Mouse (Mus musculus): Measurements from ENCODE around the gene Gja5. TPM values are rescaled to one million over a fixed set of nuclear protein-coding genes. Genes with fewer than 3 reads are reported as not detected.
"Not testable (repeated sequence)": the region's sequence is repeated elsewhere in the genome, so short reads cannot be mapped to it uniquely, and the experiment has no call there.

Gene Gja5
- polyA plus RNA-seq, 1 experiment from 2014 or later = 34.7 TPM

- peaks cover 9% of the 10 kb centered on the region for H3K36me3 ChIP-seq (ENCODE audit: control insufficient read depth, insufficient read depth, low read length)
- no peak overlapping the region for H3K9ac ChIP-seq (ENCODE audit: low read depth, low read length)
- H3K9me3 ChIP-seq (replicated peaks; ENCODE audit: control insufficient read depth, low read length) = no peaks in the 10 kb centered on the region
- no peak overlapping the region for H3K4me3 ChIP-seq (ENCODE audit: low read depth, low read length)
- no peak for ATAC-seq (replicated peaks; ENCODE audit: insufficient number of reproducible peaks, low FRiP score, low TSS enrichment)
- H3K27me3 ChIP-seq (ENCODE audit: control insufficient read depth, insufficient read depth, low read length) = no peaks in the 10 kb centered on the region
- peak overlapping the region; percentile 64; the same call in 1 of the 2 replicates for H3K27ac ChIP-seq (ENCODE audit: low read depth, low read length)
- WGBS (ENCODE audit: insufficient replicate concordance) = 52% methylated on average over 8 of the region's 8 CpGs
- H3K4me1 ChIP-seq (ENCODE audit: control insufficient read depth, insufficient read depth, low read length) = peaks cover 18% of the 10 kb centered on the region
- no peak overlapping the region for H3K4me2 ChIP-seq
These were observed 147.7 kb downstream of the Gja5 start for GRCm38 (mm10) chr3:97052069-97052799.

GRCm38 (mm10) chr3:97058704-97059103 lies 154.2 kb downstream of the Gja5 start:
- Histone ChIP-seq H3K9me3 (replicated peaks; ENCODE audit: control insufficient read depth, low read length) (no peaks in the 10 kb centered on the region), H3K27ac (ENCODE audit: low read depth, low read length) (no peak overlapping the region), H3K4me1 (ENCODE audit: control insufficient read depth, insufficient read depth, low read length) (peaks cover 5% of the 10 kb centered on the region; the same call in 1 of the 2 replicates), H3K4me3 (ENCODE audit: low read depth, low read length) (no peak overlapping the region), H3K4me2 (no peak overlapping the region), H3K9ac (ENCODE audit: low read depth, low read length) (no peak overlapping the region), H3K36me3 (ENCODE audit: control insufficient read depth, insufficient read depth, low read length) (no peaks in the 10 kb centered on the region), H3K27me3 (ENCODE audit: control insufficient read depth, insufficient read depth, low read length) (no peaks in the 10 kb centered on the region; the same call in 1 of the 2 replicates)
- WGBS (ENCODE audit: insufficient replicate concordance) = 78% methylated on average over 5 of the region's 5 CpGs
- ATAC-seq (replicated peaks; ENCODE audit: insufficient number of reproducible peaks, low FRiP score, low TSS enrichment) = no peak

GRCm38 (mm10) chr3:97060119-97060518 lies 155.6 kb downstream of the Gja5 start:
- no peaks in the 10 kb centered on the region for H3K9me3 ChIP-seq (replicated peaks; ENCODE audit: control insufficient read depth, low read length)
- ATAC-seq (replicated peaks; ENCODE audit: insufficient number of reproducible peaks, low FRiP score, low TSS enrichment) = no peak; the same call in 1 of the 2 replicates
- H3K4me2 ChIP-seq = no peak overlapping the region
- H3K9ac ChIP-seq (ENCODE audit: low read depth, low read length) = no peak overlapping the region
- 94% methylated on average over 4 of the region's 4 CpGs for WGBS (ENCODE audit: insufficient replicate concordance)
- no peak overlapping the region for H3K4me3 ChIP-seq (ENCODE audit: low read depth, low read length)
- no peaks in the 10 kb centered on the region; the same call in 1 of the 2 replicates for H3K27me3 ChIP-seq (ENCODE audit: control insufficient read depth, insufficient read depth, low read length)
- H3K36me3 ChIP-seq (ENCODE audit: control insufficient read depth, insufficient read depth, low read length) = no peaks in the 10 kb centered on the region
- H3K4me1 ChIP-seq (ENCODE audit: control insufficient read depth, insufficient read depth, low read length) = peaks cover 5% of the 10 kb centered on the region; the same call in 1 of the 2 replicates
- no peak overlapping the region for H3K27ac ChIP-seq (ENCODE audit: low read depth, low read length)

- ATAC-seq (replicated peaks; ENCODE audit: insufficient number of reproducible peaks, low FRiP score, low TSS enrichment) = peak; percentile 82
These were observed 158.3 kb downstream of the Gja5 start for GRCm38 (mm10) chr3:97062814-97063213.

GRCm38 (mm10) chr3:97064046-97064445 lies 159.6 kb downstream of the Gja5 start:
- Histone ChIP-seq H3K36me3 (ENCODE audit: control insufficient read depth, insufficient read depth, low read length) (no peaks in the 10 kb centered on the region), H3K27ac (ENCODE audit: low read depth, low read length) (no peak overlapping the region), H3K4me2 (no peak overlapping the region), H3K4me1 (ENCODE audit: control insufficient read depth, insufficient read depth, low read length) (peaks cover 5% of the 10 kb centered on the region; the same call in 1 of the 2 replicates), H3K9me3 (replicated peaks; ENCODE audit: control insufficient read depth, low read length) (no peaks in the 10 kb centered on the region), H3K9ac (ENCODE audit: low read depth, low read length) (no peak overlapping the region), H3K4me3 (ENCODE audit: low read depth, low read length) (no peak overlapping the region), H3K27me3 (ENCODE audit: control insufficient read depth, insufficient read depth, low read length) (no peaks in the 10 kb centered on the region; the same call in 1 of the 2 replicates)
- ATAC-seq (replicated peaks; ENCODE audit: insufficient number of reproducible peaks, low FRiP score, low TSS enrichment) = no peak
- 62% methylated on average over 6 of the region's 6 CpGs for WGBS (ENCODE audit: insufficient replicate concordance)

More at GRCm38 (mm10) chr3:97062814-97063213, 158.3 kb downstream of the Gja5 start:
- H3K27ac ChIP-seq (ENCODE audit: low read depth, low read length) = peak overlapping the region; percentile 88
- no peak overlapping the region for H3K4me2 ChIP-seq
- no peak overlapping the region for H3K4me3 ChIP-seq (ENCODE audit: low read depth, low read length)
- H3K27me3 ChIP-seq (ENCODE audit: control insufficient read depth, insufficient read depth, low read length) = no peaks in the 10 kb centered on the region; the same call in 1 of the 2 replicates
- H3K36me3 ChIP-seq (ENCODE audit: control insufficient read depth, insufficient read depth, low read length) = no peaks in the 10 kb centered on the region
- WGBS (ENCODE audit: insufficient replicate concordance) = 34% methylated on average over 5 of the region's 5 CpGs
- H3K9ac ChIP-seq (ENCODE audit: low read depth, low read length) = peak overlapping the region; percentile 12; the same call in 1 of the 2 replicates
- H3K4me1 ChIP-seq (ENCODE audit: control insufficient read depth, insufficient read depth, low read length) = peaks cover 5% of the 10 kb centered on the region; the same call in 1 of the 2 replicates
- no peaks in the 10 kb centered on the region for H3K9me3 ChIP-seq (replicated peaks; ENCODE audit: control insufficient read depth, low read length)

GRCm38 (mm10) chr3:97069589-97069988 lies 165.1 kb downstream of the Gja5 start:
- not testable (repeated sequence) for H3K9ac ChIP-seq (ENCODE audit: low read depth, low read length); H3K4me1 ChIP-seq (ENCODE audit: control insufficient read depth, insufficient read depth, low read length); H3K27me3 ChIP-seq (ENCODE audit: control insufficient read depth, insufficient read depth, low read length); H3K4me2 ChIP-seq; H3K36me3 ChIP-seq (ENCODE audit: control insufficient read depth, insufficient read depth, low read length); H3K9me3 ChIP-seq (replicated peaks; ENCODE audit: control insufficient read depth, low read length); H3K27ac ChIP-seq (ENCODE audit: low read depth, low read length); ATAC-seq (replicated peaks; ENCODE audit: insufficient number of reproducible peaks, low FRiP score, low TSS enrichment); H3K4me3 ChIP-seq (ENCODE audit: low read depth, low read length)
- 74% methylated on average over 6 of the region's 7 CpGs for WGBS (ENCODE audit: insufficient replicate concordance)

GRCm38 (mm10) chr3:97071916-97072315 lies 167.4 kb downstream of the Gja5 start:
- not testable (repeated sequence) for H3K4me2 ChIP-seq; ATAC-seq (replicated peaks; ENCODE audit: insufficient number of reproducible peaks, low FRiP score, low TSS enrichment); H3K9me3 ChIP-seq (replicated peaks; ENCODE audit: control insufficient read depth, low read length); H3K4me1 ChIP-seq (ENCODE audit: control insufficient read depth, insufficient read depth, low read length); H3K27me3 ChIP-seq (ENCODE audit: control insufficient read depth, insufficient read depth, low read length); H3K9ac ChIP-seq (ENCODE audit: low read depth, low read length); H3K4me3 ChIP-seq (ENCODE audit: low read depth, low read length); H3K36me3 ChIP-seq (ENCODE audit: control insufficient read depth, insufficient read depth, low read length)
- WGBS (ENCODE audit: insufficient replicate concordance) = 55% methylated on average over 9 of the region's 9 CpGs
- peak overlapping the region; percentile 70; the same call in 1 of the 2 replicates for H3K27ac ChIP-seq (ENCODE audit: low read depth, low read length)

- peak overlapping the region; percentile 70; the same call in 1 of the 2 replicates for H3K27ac ChIP-seq (ENCODE audit: low read depth, low read length)
- not testable (repeated sequence) for H3K4me1 ChIP-seq (ENCODE audit: control insufficient read depth, insufficient read depth, low read length); H3K9me3 ChIP-seq (replicated peaks; ENCODE audit: control insufficient read depth, low read length); H3K9ac ChIP-seq (ENCODE audit: low read depth, low read length); H3K4me3 ChIP-seq (ENCODE audit: low read depth, low read length); H3K36me3 ChIP-seq (ENCODE audit: control insufficient read depth, insufficient read depth, low read length); H3K27me3 ChIP-seq (ENCODE audit: control insufficient read depth, insufficient read depth, low read length); H3K4me2 ChIP-seq; ATAC-seq (replicated peaks; ENCODE audit: insufficient number of reproducible peaks, low FRiP score, low TSS enrichment)
- 48% methylated on average over 5 of the region's 5 CpGs for WGBS (ENCODE audit: insufficient replicate concordance)
These were observed 167.9 kb downstream of the Gja5 start for GRCm38 (mm10) chr3:97072361-97072760.
